Mouse (Mus musculus) CH12.LX (cell line): ENCODE measurements at regions not wholly inside any gene's neighbourhood (a gene's known extent, or its start where the extent isn't known, plus 50 kb on each side); places are given as distances from the start of the nearest gene placed in this dataset.
A peak's percentile ranks its signal among the peaks of the same experiment; 100 is the strongest.

Experiments used
- DNase-seq: peaks from one replicate; pipeline ENCODE4 v3.0.0-alpha.2; 2013; ENCODE audit errors: extremely low read depth
- H3K27ac ChIP-seq: 2 replicates; pipeline ENCODE4 v1.5.1; 2012; ENCODE audit warnings: low read depth, mild to moderate bottlenecking, control low read depth, moderate library complexity; ENCODE audit not compliant: insufficient read depth
- H3K27me3 ChIP-seq: replicated peaks from 2 replicates; pipeline ENCODE3; 2012; ENCODE audit warnings: inconsistent platforms
- H3K36me3 ChIP-seq, 2 experiments: replicated peaks in 1 of 2; 2 replicates each; pipeline versions ENCODE3 to v1.6.1; 2012; ENCODE audit warnings: inconsistent platforms in 1 of 2, low read length in 1 of 2, mild to moderate bottlenecking in 1 of 2, mixed read lengths in 1 of 2, moderate library complexity in 1 of 2; ENCODE audit not compliant: control insufficient read depth in 1 of 2, insufficient read depth in 1 of 2
- H3K4me1 ChIP-seq, 2 experiments: 2 replicates each; pipeline ENCODE4 v1.6.1; 2012; ENCODE audit warnings: inconsistent platforms in 1 of 2, moderate library complexity in 1 of 2; ENCODE audit not compliant: insufficient read depth in 2 of 2, control insufficient read depth in 1 of 2
- H3K4me2 ChIP-seq: 2 replicates; pipeline ENCODE4 v1.6.1; 2012; ENCODE audit warnings: low read depth, mild to moderate bottlenecking, control low read depth; ENCODE audit not compliant: poor library complexity, insufficient read depth, severe bottlenecking
- H3K4me3 ChIP-seq, 3 experiments: fragments of 150-350 bp in 1 of 3; sonication (generic) in 1 of 3; replicated peaks in 1 of 3; 2 replicates each; pipeline versions ENCODE3 to v1.5.1; 2011 to 2012; ENCODE audit warnings: low read depth in 2 of 3, low read length in 2 of 3, mild to moderate bottlenecking in 2 of 3, moderate library complexity in 2 of 3, control low read depth in 1 of 3, improper control_type of control experiment in 1 of 3, inconsistent platforms in 1 of 3, mixed read lengths in 1 of 3; ENCODE audit not compliant: poor library complexity in 1 of 3
- H3K79me2 ChIP-seq: replicated peaks from 2 replicates; pipeline ENCODE4 v1.6.1; 2012; ENCODE audit warnings: mild to moderate bottlenecking, moderate library complexity; ENCODE audit not compliant: control insufficient read depth, poor library complexity, insufficient read depth, severe bottlenecking; ENCODE audit errors: extremely low read depth
- H3K9ac ChIP-seq: 2 replicates; pipeline ENCODE4 v1.6.1; 2012; ENCODE audit warnings: low read depth, mild to moderate bottlenecking, control low read depth, moderate library complexity; ENCODE audit not compliant: insufficient read depth
- H3K9me3 ChIP-seq: replicated peaks from 2 replicates; pipeline ENCODE3; 2012; ENCODE audit warnings: low read length, inconsistent platforms, mixed read lengths
- BHLHE40 ChIP-seq: IDR thresholded peaks from 2 replicates; pipeline ENCODE4 v1.6.1; 2011; ENCODE audit warnings: mild to moderate bottlenecking, low read depth, low read length, improper control_type of control experiment
- CHD1 ChIP-seq: IDR thresholded peaks from 2 replicates; pipeline ENCODE4 v1.6.1; 2012; ENCODE audit warnings: low read depth, low read length, improper control_type of control experiment, inconsistent platforms
- E2F4 ChIP-seq: IDR thresholded peaks from 2 replicates; pipeline ENCODE4 v1.6.1; 2011; ENCODE audit warnings: low read depth, low read length, improper control_type of control experiment; ENCODE audit not compliant: insufficient replicate concordance
- ELF1 ChIP-seq: IDR thresholded peaks from 2 replicates; pipeline ENCODE4 v1.6.1; 2014; ENCODE audit warnings: low read depth, mild to moderate bottlenecking, inconsistent platforms, low read length, improper control_type of control experiment
- GABPA ChIP-seq: IDR thresholded peaks from 2 replicates; pipeline ENCODE4 v1.6.1; 2012; ENCODE audit warnings: low read depth, low read length, improper control_type of control experiment, inconsistent platforms; ENCODE audit not compliant: insufficient replicate concordance
- MAZ ChIP-seq: IDR thresholded peaks from 2 replicates; pipeline ENCODE4 v1.6.1; 2012; ENCODE audit warnings: low read depth, mild to moderate bottlenecking, inconsistent platforms, low read length, improper control_type of control experiment, moderate library complexity
- MYC ChIP-seq: IDR thresholded peaks from 2 replicates; pipeline ENCODE4 v1.6.1; 2011; ENCODE audit warnings: low read depth, mild to moderate bottlenecking, improper control_type of control experiment, low read length
- PAX5 ChIP-seq: IDR thresholded peaks from 2 replicates; pipeline ENCODE4 v1.6.1; 2012; ENCODE audit warnings: low read length, inconsistent platforms, mixed read lengths
- RAD21 ChIP-seq: IDR thresholded peaks from 2 replicates; pipeline ENCODE4 v1.6.1; 2011; ENCODE audit warnings: low read depth, mild to moderate bottlenecking, low read length, improper control_type of control experiment, moderate library complexity
- RCOR1 ChIP-seq: conservative IDR thresholded peaks from 2 replicates; pipeline ENCODE4 v1.6.1; 2012; ENCODE audit warnings: low read depth, mild to moderate bottlenecking, inconsistent platforms, low read length, improper control_type of control experiment
- SMC3 ChIP-seq: IDR thresholded peaks from 2 replicates; pipeline ENCODE4 v1.6.1; 2011; ENCODE audit warnings: low read depth, low read length, improper control_type of control experiment
- TBP ChIP-seq: conservative IDR thresholded peaks from 2 replicates; pipeline ENCODE4 v1.6.1; 2011; ENCODE audit warnings: low read depth, low read length, improper control_type of control experiment
- UBTF ChIP-seq: IDR thresholded peaks from 2 replicates; pipeline ENCODE4 v1.6.1; 2012; ENCODE audit warnings: low read depth, mild to moderate bottlenecking, inconsistent platforms, low read length, improper control_type of control experiment, moderate library complexity
- ZMIZ1 ChIP-seq: IDR thresholded peaks from 2 replicates; pipeline ENCODE4 v1.6.1; 2012; ENCODE audit warnings: low read depth, mild to moderate bottlenecking, inconsistent platforms, low read length, improper control_type of control experiment
- dilution Hi-C: fragments of 300-500 bp; cut with MboI; formaldehyde crosslinking; loops from 2 replicates; pipeline ENCODE4 v1.14.3; 2020; ENCODE audit warnings: low sequenced_read_pairs; ENCODE audit not compliant: extremely low pct_unique_long_range_greater_than_20kb, extremely low pct_ligation_motif_present
- in situ Hi-C: fragments of 300-500 bp; cut with MboI; formaldehyde crosslinking; loops from 3 replicates; pipeline ENCODE4 v1.14.3; 2019; ENCODE audit warnings: low sequenced_read_pairs, low pct_ligation_motif_present, low pct_unique_long_range_greater_than_20kb, mixed read lengths

- Histone ChIP-seq H3K4me2 (no peak overlapping the region), H3K27me3 (peaks cover 6% of the 10 kb centered on the region), H3K4me1 (0 out of 4 replicates have a peak, but pooled peaks cover 0 to 3% of the 10 kb centered on the region in 2 experiments), H3K9me3 (no peaks in the 10 kb centered on the region), H3K9ac (no peak overlapping the region), H3K27ac (no peak overlapping the region), H3K4me3 (no peak overlapping the region), H3K36me3 (no peaks in the 10 kb centered on the region), H3K79me2 (no peaks in the 10 kb centered on the region)
- DNase-seq = no peak
- dilution Hi-C loops = no loop called here
- TF ChIP-seq CHD1 (no peak), UBTF (no peak), RCOR1 (no peak), ELF1 (no peak), RAD21 (no peak)
- in situ Hi-C loops = no loop called here
These were observed 439.6 kb upstream of the Zmiz1 start for GRCm38 (mm10) chr14:25019306-25019905.

- 0 out of 4 replicates have a peak, but pooled peaks cover 0 to 3% of the 10 kb centered on the region in 2 experiments for H3K4me1 ChIP-seq
- no peak overlapping the region for H3K27ac ChIP-seq
- H3K4me2 ChIP-seq = no peak overlapping the region
- no peaks in the 10 kb centered on the region for H3K9me3 ChIP-seq
- H3K9ac ChIP-seq = no peak overlapping the region
- no peak for DNase-seq
- dilution Hi-C loops (no loop called here), in situ Hi-C loops (no loop called here)
- H3K36me3 ChIP-seq = no peaks in the 10 kb centered on the region
- TF ChIP-seq ZMIZ1 = no peak
- TF ChIP-seq MAZ = no peak
- no peak for TF ChIP-seq E2F4
- no peak for TF ChIP-seq MYC
- peaks cover 25% of the 10 kb centered on the region for H3K27me3 ChIP-seq
- no peaks in the 10 kb centered on the region for H3K79me2 ChIP-seq
- H3K4me3 ChIP-seq = no peak overlapping the region
These were observed 436.3 kb upstream of the Zmiz1 start for GRCm38 (mm10) chr14:25022523-25023269.

GRCm38 (mm10) chr14:25023270-25023800 lies 435.6 kb upstream of the Zmiz1 start:
- in situ Hi-C loops = no loop called here
- DNase-seq = no peak
- dilution Hi-C loops = no loop called here
- no peak overlapping the region for H3K9ac ChIP-seq
- H3K4me3 ChIP-seq = no peak overlapping the region
- peaks cover 31% of the 10 kb centered on the region for H3K27me3 ChIP-seq
- H3K27ac ChIP-seq = no peak overlapping the region
- no peaks in the 10 kb centered on the region for H3K36me3 ChIP-seq
- 0 out of 4 replicates have a peak, but pooled peaks cover 0 to 3% of the 10 kb centered on the region in 2 experiments for H3K4me1 ChIP-seq
- H3K79me2 ChIP-seq = no peaks in the 10 kb centered on the region
- H3K4me2 ChIP-seq = peak overlapping the region; percentile 22; the same call in 1 of the 2 replicates
- H3K9me3 ChIP-seq = no peaks in the 10 kb centered on the region
- TF ChIP-seq GABPA (no peak), BHLHE40 (no peak), PAX5 (no peak), TBP (no peak), SMC3 (no peak)
